Mouse (Mus musculus): Measurements from ENCODE around the gene Adcy6.
A peak's percentile ranks its signal among the peaks of the same experiment; 100 is the strongest.

Gene Adcy6

DNA sequence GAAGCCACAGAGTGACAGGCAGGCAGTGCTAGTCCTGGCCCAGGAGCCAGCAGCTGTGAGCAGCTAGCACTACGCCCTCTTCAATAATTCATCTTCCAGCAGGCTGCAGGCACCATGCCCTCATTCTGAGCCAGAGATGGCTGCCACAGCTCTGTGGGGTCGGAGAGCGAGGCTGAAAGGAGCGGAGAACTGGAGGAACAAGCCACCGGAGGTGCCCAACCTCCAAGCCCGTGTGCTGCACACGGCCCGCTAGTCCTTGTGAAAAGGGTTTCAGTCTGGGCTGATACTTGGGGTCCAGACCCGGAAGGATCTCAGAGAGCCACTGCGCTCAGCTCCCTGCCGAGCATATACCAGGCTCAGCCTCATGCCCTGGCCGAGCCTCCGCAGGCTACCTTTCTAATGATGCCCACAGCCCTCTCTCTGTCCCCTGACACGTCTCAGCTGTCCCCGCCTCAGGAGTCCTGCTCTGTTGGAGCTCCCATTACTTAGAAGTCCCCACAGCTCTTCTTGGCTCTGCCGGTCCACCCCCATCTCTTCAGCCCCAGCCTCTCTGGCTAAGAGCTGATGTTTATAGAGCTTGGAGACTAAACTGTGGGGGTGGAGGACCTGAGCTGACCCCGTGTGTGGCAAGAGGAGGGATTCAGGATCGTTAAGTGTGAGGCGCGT, 18.8 kb upstream of the Adcy6 start:
- DNase-seq (ENCODE audit: low read depth, low spot score) = no peak

- no peak for DNase-seq (ENCODE audit: low read depth, low spot score)
These were observed 16.8 kb upstream of the Adcy6 start for GRCm38 (mm10) chr15:98626487-98627212.

GRCm38 (mm10) chr15:98626078-98626477, 16.2 kb upstream of the Adcy6 start:
- DNase-seq (ENCODE audit: low read depth, low spot score) = no peak

DNA sequence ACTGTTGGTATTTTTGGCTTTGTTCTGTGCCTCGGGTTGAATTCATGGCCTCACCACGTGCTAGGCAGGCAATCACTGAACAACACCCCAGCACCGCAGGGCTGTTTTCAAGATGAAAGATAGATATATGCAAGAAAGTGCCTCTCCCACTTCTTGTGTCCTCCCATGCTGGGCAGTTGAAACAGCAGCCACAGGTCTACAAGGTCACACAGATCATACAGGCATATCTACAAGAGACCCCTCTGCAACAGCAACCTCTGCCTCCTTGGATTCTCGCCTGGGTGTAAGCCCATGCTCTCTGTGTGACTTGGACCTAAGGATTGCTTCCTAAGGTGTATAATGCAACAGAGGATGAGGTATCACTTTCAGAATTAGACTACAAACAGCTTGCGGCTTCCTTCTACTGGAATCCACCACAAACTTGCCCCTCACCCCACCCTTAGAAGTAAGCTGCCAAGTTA, 13.5 kb upstream of the Adcy6 start:
- no peak for DNase-seq (ENCODE audit: low read depth, low spot score)

DNA sequence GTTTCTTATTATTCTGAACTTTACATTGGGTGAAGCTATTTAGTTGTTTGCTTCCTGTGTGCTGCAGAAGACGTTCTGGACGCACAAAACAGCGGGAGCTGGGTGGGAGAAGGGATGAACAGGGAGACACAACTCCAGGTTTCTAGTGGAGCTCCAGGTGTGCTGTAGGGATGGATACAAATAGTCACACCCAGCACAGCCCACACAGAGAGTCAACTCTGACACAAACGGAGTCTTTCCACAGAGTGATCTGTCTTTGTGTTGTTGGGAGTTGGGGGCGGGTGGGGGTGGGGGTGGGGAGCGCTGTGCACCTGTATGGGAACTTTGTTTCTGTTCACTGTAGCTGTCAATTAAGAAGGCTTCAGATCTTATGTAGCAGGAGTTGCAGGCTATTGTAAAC, 12.8 kb upstream of the Adcy6 start:
- DNase-seq (ENCODE audit: low read depth, low spot score) = no peak

GRCm38 (mm10) chr15:98622199-98622598, 12.3 kb upstream of the Adcy6 start:
- no peak for DNase-seq (ENCODE audit: low read depth, low spot score)

GRCm38 (mm10) chr15:98617176-98617537, 7.3 kb upstream of the Adcy6 start:
- peak; percentile 90 for DNase-seq (ENCODE audit: low read depth, low spot score)

DNA sequence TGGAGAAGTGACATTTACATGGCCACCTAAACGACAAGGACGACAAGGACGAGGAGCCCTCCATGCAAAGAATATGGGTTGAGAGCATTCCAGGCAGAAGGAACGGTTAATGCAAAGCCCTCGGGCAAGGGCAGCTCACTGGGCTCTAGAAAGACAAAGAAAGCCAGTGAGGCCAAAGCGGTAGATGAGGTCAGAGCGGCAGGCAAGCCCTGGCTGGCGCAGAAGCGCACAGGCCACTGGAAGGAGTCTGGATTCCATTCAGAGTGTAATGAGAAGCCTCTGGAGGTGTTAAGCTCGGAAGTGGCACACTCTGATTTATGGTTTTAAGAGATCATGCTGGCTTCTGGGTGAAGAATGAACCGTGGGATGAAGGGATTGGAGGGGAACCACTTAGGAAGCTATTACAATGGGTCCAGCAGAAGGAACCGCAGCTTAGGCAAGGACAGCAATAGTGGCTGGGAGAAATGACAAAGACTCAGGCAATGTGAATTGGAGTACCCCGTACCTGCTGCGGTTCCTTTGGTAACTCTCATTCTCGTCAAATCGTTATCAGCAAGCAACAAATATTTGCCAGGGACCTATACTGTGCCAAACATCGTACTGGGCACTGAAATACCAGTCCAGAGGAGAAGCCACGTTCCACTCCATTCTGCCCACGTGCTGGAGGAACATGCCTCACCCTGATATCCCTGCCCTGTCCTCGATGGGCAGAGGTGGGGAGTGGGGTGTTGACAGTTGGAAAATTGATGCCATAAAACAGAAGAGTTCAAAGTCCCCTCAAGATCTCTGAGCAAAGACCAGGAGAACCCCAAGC, 6.7 kb upstream of the Adcy6 start:
- DNase-seq (ENCODE audit: low read depth, low spot score) = no peak

DNA sequence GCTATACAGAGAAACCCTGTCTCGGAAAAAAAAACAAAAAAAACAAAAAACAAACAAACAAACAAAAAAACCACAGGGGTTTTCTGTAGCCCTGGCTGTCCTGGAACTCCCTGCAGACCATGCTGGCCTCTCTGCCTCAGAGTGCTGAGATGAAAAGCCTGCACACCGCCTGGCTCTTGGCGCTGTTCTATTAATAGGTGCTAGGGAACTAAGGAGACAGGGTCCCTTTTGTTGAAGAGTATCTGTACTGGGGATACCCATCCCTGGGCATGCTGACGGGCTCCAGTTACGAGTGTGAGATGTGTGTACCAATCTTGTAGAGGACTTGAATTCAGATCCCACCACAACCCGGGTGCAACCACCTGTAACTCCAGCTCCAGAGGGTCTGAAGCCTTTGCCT, 5.9 kb upstream of the Adcy6 start:
- no peak for DNase-seq (ENCODE audit: low read depth, low spot score)

DNA sequence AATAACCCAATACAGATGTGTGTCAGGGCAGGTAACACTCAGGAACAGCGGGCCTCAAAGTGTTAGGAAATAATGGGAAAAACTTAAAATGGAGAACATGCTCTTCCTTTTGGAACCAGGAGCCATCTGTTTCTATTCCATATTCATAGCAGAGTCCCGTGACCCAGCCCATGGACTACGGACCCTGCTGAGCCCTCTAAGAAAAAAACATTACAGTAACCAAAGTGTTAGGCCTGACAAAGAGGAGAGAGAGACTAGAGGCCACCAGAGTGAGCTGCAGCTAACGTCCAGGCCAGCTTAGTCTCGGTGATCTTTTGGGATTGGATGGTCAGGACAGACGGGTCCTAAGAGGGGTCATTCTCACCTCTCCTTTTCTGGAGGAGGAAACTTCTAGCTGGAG, 5.1 kb upstream of the Adcy6 start:
- DNase-seq (ENCODE audit: low read depth, low spot score) = no peak

GRCm38 (mm10) chr15:98614551-98614950, 4.7 kb upstream of the Adcy6 start:
- DNase-seq (ENCODE audit: low read depth, low spot score) = no peak

DNA sequence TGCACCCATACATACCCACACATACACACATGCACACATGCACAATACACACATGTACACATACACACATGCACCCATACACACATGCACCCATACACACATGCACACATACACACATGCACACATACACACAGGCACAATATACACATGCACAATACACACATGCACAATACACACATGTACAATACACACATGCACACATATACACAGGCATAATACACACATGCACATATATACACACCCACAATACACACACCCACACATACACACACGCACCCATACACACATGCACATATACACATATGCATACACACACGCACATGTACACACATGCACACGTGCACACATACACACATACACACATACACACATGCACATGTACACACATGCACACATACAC, 2.4 kb upstream of the Adcy6 start:
- no peak for DNase-seq (ENCODE audit: low read depth, low spot score)

- DNase-seq (ENCODE audit: low read depth, low spot score) = no peak
These were observed 306 bp upstream of the Adcy6 start for GRCm38 (mm10) chr15:98610131-98610633.

GRCm38 (mm10) chr15:98608784-98609250, 1.1 kb downstream of the Adcy6 start:
- DNase-seq (ENCODE audit: low read depth, low spot score) = no peak

- no peak for DNase-seq (ENCODE audit: low read depth, low spot score)
These were observed 1.7 kb downstream of the Adcy6 start for GRCm38 (mm10) chr15:98608058-98608783.

DNA sequence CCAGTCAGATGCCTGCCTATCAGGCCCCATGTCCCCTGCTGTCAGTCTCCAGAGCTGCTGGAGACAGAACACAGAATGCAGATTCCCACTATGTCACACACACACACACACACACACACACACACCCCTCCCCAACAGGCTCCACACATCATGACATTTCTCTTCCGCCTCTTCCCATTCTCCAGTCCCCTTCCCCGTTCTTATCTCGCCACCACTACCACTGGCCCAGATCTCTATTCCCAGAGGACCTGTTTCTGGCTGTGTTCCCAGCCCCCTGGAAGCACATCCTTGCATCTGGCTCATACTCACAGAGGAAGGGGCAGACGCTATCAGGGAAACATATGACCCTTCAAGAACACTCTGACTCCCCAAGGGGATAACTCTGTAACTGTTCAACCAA, 2.3 kb downstream of the Adcy6 start:
- DNase-seq (ENCODE audit: low read depth, low spot score) = no peak

DNA sequence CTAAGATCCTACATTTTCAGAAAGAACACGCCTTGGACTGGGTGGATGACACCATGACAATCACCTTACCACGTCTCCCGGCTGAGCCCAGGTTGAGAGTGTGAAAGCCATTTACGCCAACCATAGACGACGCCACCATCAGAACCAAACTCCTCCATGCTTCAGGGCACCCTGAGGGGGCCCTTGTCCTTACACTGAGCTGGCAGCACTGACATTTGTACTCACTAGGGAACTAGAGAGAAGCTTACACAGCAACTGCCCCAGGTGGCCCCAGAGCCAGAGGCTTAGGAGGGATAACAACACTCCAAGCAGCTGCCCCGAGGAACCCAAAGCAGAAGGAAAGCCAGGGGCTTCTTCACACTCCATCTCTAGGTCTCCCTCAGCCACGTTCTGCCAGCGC, 3.1 kb downstream of the Adcy6 start:
- no peak for DNase-seq (ENCODE audit: low read depth, low spot score)

DNA sequence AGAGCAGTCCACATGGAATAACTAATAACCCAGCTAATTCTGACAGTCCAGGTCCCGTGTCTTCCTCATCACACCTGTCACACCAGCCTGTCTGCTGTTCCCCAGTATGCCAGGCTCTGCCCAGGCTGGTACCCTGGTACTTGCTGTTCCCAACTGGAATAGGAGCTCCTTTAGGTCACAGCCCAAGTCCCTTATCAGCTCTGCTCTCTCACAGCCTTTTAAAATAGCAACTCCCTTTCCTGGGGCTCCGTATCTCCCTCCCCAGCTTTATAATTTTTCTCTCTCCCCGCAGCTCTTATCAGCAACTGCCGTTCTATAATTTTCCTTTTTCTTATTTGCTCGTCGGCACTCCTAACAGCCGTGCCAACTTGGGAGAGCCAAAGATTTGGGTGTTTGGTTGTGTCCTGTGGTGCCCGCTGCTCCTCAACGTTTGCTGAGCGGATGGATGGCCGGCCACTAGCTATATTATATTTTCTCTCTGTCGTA, 3.8 kb downstream of the Adcy6 start:
- no peak for DNase-seq (ENCODE audit: low read depth, low spot score)

DNA sequence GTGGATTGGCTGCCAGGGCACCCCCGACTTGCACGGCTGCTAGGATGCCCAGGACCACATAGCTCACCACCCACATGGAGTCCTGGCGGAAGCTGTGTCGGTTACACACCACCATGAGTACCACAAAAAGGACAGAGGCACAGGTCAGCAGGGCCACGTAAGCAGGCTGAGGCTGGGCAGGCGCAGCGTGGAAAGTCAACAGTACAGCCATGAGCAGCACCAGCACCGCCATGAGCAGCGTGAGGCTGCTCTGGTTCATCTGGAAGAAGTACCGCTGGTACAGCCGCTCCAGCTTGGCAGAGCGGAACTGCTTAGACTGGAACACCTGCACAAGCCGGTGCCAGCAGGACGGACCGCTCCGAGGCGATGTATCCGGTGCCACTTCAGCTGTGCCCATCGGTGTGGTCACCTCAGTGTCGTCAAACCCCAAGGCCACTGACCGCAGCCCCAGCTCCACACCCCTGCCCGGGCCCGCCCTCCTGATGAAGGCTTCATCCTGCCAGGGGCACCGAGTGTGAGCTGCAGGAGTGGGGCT, 5.8 kb downstream of the Adcy6 start:
- DNase-seq (ENCODE audit: low read depth, low spot score) = no peak

DNA sequence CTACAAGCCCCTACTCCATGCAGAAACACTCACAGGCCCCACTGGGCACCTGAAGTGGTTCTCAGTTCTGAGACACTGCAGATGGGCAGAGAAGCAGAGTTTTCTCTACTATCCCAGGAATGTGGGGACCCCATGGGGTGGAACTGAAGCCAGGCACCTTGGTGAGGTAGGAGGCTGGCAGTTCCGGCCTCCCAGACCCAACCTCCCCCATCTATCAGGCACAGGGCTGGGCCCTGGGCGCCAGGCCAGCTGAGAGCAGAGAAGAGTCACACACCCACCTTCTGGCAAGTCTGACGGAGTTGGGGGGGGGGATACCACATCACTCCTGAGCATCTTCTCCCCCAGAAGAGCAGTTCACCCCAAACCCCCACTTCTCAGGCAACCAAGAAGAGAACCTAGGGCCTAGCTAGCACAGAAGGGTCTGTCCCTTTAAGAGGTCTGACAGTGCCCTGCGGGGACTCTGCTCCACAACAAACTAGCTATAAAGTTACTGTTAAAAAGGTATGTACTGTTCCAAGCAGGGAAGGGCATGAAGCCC, 6.9 kb downstream of the Adcy6 start:
- no peak for DNase-seq (ENCODE audit: low read depth, low spot score)
